Mouse (Mus musculus) forebrain, embryonic 14.5 days (tissue): ENCODE measurements at regions not wholly inside any gene's neighbourhood (a gene's known extent, or its start where the extent isn't known, plus 50 kb on each side); places are given as distances from the start of the nearest gene placed in this dataset.

Source experiments
- ATAC-seq: fragments of 200-750 bp; cut with Nextera tagmentation; 2 replicates; pipeline ENCODE4 v1.8.0; 2017; ENCODE audit warnings: mild to moderate bottlenecking, moderate library complexity
- DNase-seq: peaks from one replicate; pipeline ENCODE4 v3.0.0-alpha.2; 2015; ENCODE audit warnings: low spot score
- H3K27ac ChIP-seq: fragments of 300-500 bp; sonication (generic); 2 replicates; pipeline ENCODE4 v1.5.1; 2014; ENCODE audit warnings: low read depth, mild to moderate bottlenecking, control low read depth, low read length, moderate library complexity
- H3K27me3 ChIP-seq: fragments of 300-500 bp; sonication (generic); replicated peaks from 2 replicates; pipeline ENCODE4 v1.6.1; 2014; ENCODE audit warnings: low read length, control low read depth, mixed read lengths; ENCODE audit not compliant: control insufficient read depth, insufficient read depth
- H3K36me3 ChIP-seq: fragments of 300-500 bp; sonication (generic); 2 replicates; pipeline ENCODE4 v1.6.1; 2014; ENCODE audit warnings: low read length, control low read depth; ENCODE audit not compliant: control insufficient read depth, insufficient read depth
- H3K4me1 ChIP-seq: fragments of 300-500 bp; sonication (generic); 2 replicates; pipeline ENCODE4 v1.6.1; 2014; ENCODE audit warnings: antibody characterized with exemption, low read length, control low read depth; ENCODE audit not compliant: control insufficient read depth, insufficient read depth
- H3K4me2 ChIP-seq: fragments of 300-500 bp; sonication (generic); 2 replicates; pipeline ENCODE4 v1.6.1; 2014; ENCODE audit warnings: mild to moderate bottlenecking, control low read depth, low read length
- H3K4me3 ChIP-seq: fragments of 300-500 bp; sonication (generic); 2 replicates; pipeline ENCODE4 v1.5.1; 2014; ENCODE audit warnings: low read depth, low read length, control low read depth
- H3K9ac ChIP-seq: fragments of 300-500 bp; sonication (generic); 2 replicates; pipeline ENCODE4 v1.6.1; 2014; ENCODE audit warnings: mild to moderate bottlenecking, low read length, control low read depth, moderate library complexity
- H3K9me3 ChIP-seq: fragments of 300-500 bp; sonication (generic); replicated peaks from 2 replicates; pipeline ENCODE4 v1.6.1; 2016; ENCODE audit warnings: low read length, control low read depth, mixed read lengths; ENCODE audit not compliant: control insufficient read depth
- WGBS: fragments of 180-500 bp; shearing (Covaris S2); extraction: QIAGEN DNeasy Blood & Tissue Kit; methylation state at CpG from one replicate; pipeline ENCODE4 v1.1.7; 2014; 5-methylcytosine and 5-hydroxymethylcytosine counted together

DNA sequence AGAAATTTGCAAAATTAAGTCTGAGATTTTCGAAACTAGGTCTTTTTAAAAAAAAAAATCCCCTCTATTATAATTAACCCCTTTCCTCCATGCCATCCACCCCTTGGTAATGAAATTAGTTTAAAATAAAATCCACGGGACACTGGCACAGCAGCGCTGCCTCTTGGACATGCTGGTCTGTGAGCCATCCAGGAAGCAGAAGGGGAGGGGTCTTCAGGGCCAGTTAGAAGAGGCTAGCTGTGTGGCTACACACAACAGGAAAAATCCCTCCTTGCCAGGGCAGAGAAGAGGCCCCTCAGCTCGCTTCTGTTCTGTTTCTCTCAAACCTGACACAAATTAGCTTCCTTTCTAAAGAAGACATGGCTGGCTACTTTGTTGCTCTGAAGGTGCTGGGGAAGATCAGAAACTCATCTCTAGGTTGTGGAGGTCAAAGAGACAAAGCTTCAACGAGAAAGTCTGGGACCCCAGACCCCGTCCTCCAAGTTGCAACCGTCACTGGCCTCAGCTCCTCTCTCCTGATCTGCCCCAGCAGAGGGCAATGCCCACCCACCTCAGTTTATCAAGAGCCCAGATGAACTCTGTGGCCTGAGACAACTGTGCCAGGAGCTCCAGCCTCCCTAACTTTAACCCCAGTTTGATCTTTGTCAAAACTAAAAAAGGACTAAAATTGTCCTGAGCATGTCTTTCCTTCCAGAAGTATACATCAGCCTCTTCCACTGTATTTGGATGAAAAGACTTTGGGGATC lies 85.0 kb upstream of the Lgalsl start:
- no peaks in the 10 kb centered on the region for H3K27me3 ChIP-seq
- ATAC-seq (0 out of 2 replicates have a peak, but pooled peaks have one; percentile 21), DNase-seq (no peak)
- peaks cover 2% of the 10 kb centered on the region; the same call in 1 of the 2 replicates for H3K4me1 ChIP-seq
- no peak overlapping the region for H3K4me2 ChIP-seq
- no peak overlapping the region for H3K27ac ChIP-seq
- no peak overlapping the region for H3K4me3 ChIP-seq
- WGBS = 41% methylated on average over 7 of the region's 7 CpGs
- peak overlapping the region; percentile 17; the same call in 1 of the 2 replicates for H3K9ac ChIP-seq
- H3K36me3 ChIP-seq = no peaks in the 10 kb centered on the region
- H3K9me3 ChIP-seq = no peaks in the 10 kb centered on the region

- WGBS = 75% methylated on average over 6 of the region's 6 CpGs
- Histone ChIP-seq H3K9ac (no peak overlapping the region), H3K9me3 (no peaks in the 10 kb centered on the region), H3K4me2 (no peak overlapping the region), H3K36me3 (no peaks in the 10 kb centered on the region), H3K4me3 (no peak overlapping the region), H3K27ac (no peak overlapping the region), H3K4me1 (peaks cover 2% of the 10 kb centered on the region; the same call in 1 of the 2 replicates), H3K27me3 (no peaks in the 10 kb centered on the region)
- DNase-seq (peak; percentile 37), ATAC-seq (no peak)
Measured at GRCm38 (mm10) chr11:20916473-20916911, 85.6 kb upstream of the Lgalsl start.

DNA sequence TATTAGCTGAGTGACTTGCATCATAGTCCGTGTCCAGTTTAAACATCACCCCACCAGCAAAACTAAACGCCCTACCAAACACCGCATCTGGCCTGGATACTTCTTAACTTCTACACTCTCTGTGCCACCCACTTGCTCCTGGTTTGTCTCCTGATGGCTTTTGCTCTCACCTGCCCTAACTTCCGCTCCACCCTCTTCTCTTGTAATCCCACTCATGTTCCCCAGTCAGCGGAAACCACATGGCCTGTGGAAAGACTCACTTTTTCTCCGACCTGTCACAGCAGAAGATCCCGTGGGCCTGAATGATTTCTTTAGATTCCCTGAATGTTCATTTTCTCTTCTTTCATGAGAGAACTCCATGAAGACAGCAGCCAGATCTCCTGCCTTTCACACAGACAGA lies 86.1 kb upstream of the Lgalsl start:
- ATAC-seq (no peak), DNase-seq (no peak)
- no peaks in the 10 kb centered on the region for H3K27me3 ChIP-seq
- no peak overlapping the region for H3K9ac ChIP-seq
- H3K9me3 ChIP-seq = no peaks in the 10 kb centered on the region
- WGBS = 91% methylated on average over 7 of the region's 7 CpGs
- H3K27ac ChIP-seq = no peak overlapping the region
- H3K4me1 ChIP-seq = peaks cover 2% of the 10 kb centered on the region; the same call in 1 of the 2 replicates
- H3K4me3 ChIP-seq = no peak overlapping the region
- no peaks in the 10 kb centered on the region for H3K36me3 ChIP-seq
- no peak overlapping the region for H3K4me2 ChIP-seq

DNA sequence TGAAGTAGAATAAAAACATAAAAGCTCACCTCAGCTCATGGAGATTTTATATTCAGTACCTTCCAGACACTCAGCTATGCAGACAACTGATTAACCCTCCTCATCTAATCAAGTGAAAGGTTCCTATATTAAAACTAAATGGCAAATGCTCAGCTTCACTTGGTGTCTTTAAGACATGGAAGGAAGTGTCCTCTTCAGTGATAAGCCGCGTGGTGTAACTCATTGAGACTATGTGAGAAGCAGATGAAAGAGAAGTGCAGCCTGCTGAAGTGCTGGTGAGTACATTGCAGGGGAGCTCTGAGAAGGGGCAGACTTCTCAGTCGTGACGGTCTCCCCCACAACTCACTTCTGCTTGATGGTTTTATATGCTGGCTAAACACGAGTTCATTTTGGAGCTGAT lies 86.6 kb upstream of the Lgalsl start:
- no peak for ATAC-seq
- Histone ChIP-seq H3K4me1 (peaks cover 2% of the 10 kb centered on the region; the same call in 1 of the 2 replicates), H3K9ac (no peak overlapping the region), H3K27ac (no peak overlapping the region), H3K4me3 (no peak overlapping the region), H3K36me3 (no peaks in the 10 kb centered on the region), H3K27me3 (no peaks in the 10 kb centered on the region), H3K9me3 (no peaks in the 10 kb centered on the region), H3K4me2 (no peak overlapping the region)
- 71% methylated on average over 5 of the region's 5 CpGs for WGBS
- DNase-seq = no peak

DNA sequence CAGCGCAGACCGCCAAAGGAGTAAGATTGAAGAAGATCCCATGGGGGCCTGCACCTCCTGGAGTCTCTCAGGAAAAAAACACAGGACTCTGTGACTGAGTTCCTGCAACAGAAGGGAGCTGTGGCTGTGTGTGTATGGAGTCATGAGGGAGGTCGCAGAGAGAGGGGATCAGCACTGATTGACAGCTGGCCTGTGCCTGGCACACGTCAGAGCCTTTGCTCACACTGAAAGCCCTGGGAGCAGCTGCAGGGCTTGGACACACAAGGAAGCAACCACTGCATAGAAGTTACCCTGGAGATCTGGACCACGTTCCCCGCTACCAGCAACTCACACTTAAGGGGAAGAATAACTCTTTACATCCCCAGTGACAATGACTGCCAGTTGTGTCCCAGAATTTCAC lies 92.3 kb upstream of the Lgalsl start:
- 36% methylated on average over 6 of the region's 6 CpGs for WGBS
- Histone ChIP-seq H3K4me1 (no peaks in the 10 kb centered on the region), H3K4me2 (no peak overlapping the region), H3K9ac (no peak overlapping the region), H3K4me3 (no peak overlapping the region), H3K27me3 (no peaks in the 10 kb centered on the region), H3K9me3 (no peaks in the 10 kb centered on the region), H3K36me3 (no peaks in the 10 kb centered on the region), H3K27ac (no peak overlapping the region)
- DNase-seq = peak; percentile 35
- ATAC-seq = peak; percentile 75; the same call in 1 of the 2 replicates

DNA sequence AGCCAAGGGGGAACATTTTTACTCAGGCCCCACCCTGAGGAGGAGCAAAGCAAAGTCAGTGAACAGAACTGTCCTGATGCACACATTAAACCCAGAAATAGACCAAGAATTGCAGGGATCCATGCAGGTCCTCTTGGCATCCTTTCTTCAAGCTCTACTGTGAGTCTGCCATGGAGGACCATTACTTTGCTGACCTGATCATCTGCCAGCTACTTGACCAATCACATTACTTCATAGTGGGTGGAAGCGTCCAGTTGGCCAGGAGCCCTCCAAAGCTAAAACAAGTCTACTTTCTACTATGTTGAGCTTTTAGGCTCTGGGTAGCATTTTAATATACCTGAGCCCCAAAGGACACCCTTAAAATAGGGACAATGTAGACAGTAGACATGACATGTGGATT lies 98.6 kb upstream of the Lgalsl start:
- H3K4me2 ChIP-seq = no peak overlapping the region
- no peaks in the 10 kb centered on the region for H3K27me3 ChIP-seq
- WGBS = 88% methylated on average over 1 of the region's 1 CpGs
- ATAC-seq (no peak), DNase-seq (no peak)
- H3K36me3 ChIP-seq = no peaks in the 10 kb centered on the region
- peaks cover 5% of the 10 kb centered on the region; the same call in 1 of the 2 replicates for H3K9me3 ChIP-seq
- H3K27ac ChIP-seq = no peak overlapping the region
- no peaks in the 10 kb centered on the region for H3K4me1 ChIP-seq
- no peak overlapping the region for H3K9ac ChIP-seq
- no peak overlapping the region for H3K4me3 ChIP-seq

DNA sequence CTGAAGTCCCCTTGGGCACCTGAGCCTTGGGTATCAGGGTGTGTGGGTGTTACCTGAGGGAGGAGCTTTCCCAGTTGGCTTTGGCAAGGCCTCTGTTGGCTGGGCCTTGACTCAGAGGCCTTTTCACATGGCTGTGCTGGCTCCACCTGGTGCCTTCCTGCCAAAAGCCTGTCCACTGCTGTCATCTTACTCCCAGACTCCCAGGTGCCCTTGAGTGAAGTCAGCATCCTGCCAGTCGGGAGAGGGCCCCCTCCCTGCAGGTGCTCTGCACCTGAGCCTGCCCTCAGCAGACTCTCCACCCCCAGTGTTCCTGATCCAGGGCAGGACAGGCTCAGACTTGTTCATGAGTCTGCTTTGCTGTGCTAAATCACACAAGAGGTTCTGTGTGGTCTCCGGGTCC lies 99.2 kb upstream of the Lgalsl start:
- Histone ChIP-seq H3K4me3 (no peak overlapping the region), H3K9ac (no peak overlapping the region), H3K9me3 (peaks cover 5% of the 10 kb centered on the region; the same call in 1 of the 2 replicates), H3K4me2 (no peak overlapping the region), H3K36me3 (no peaks in the 10 kb centered on the region), H3K4me1 (no peaks in the 10 kb centered on the region), H3K27me3 (no peaks in the 10 kb centered on the region), H3K27ac (no peak overlapping the region)
- DNase-seq (no peak), ATAC-seq (no peak)
- 73% methylated on average over 2 of the region's 2 CpGs for WGBS

- Histone ChIP-seq H3K4me3 (no peak overlapping the region), H3K36me3 (no peaks in the 10 kb centered on the region), H3K27ac (no peak overlapping the region), H3K9me3 (peaks cover 5% of the 10 kb centered on the region; the same call in 1 of the 2 replicates), H3K9ac (no peak overlapping the region), H3K27me3 (no peaks in the 10 kb centered on the region), H3K4me2 (no peak overlapping the region), H3K4me1 (no peaks in the 10 kb centered on the region)
- no peak for ATAC-seq
- no peak for DNase-seq
- 91% methylated on average over 5 of the region's 5 CpGs for WGBS
Measured at GRCm38 (mm10) chr11:20930573-20930972, 99.7 kb upstream of the Lgalsl start.
